Mouse (Mus musculus): ENCODE measurements around the gene Gm14214.

Gm14214 gene

GRCm38 (mm10) chr2:154731916-154732315 is 37.9 kb downstream of the Gm14214 start:
- DNase-seq (ENCODE audit: low read depth, low spot score), result peak; percentile 59

- no peak for DNase-seq (ENCODE audit: low read depth, low spot score)
These were observed 39.0 kb downstream of the Gm14214 start for GRCm38 (mm10) chr2:154730841-154731240.

GRCm38 (mm10) chr2:154729737-154730136 is 40.1 kb downstream of the Gm14214 start:
- DNase-seq (ENCODE audit: low read depth, low spot score), result no peak

- no peak for DNase-seq (ENCODE audit: low read depth, low spot score)
These were observed 46.4 kb downstream of the Gm14214 start for GRCm38 (mm10) chr2:154723473-154723872.

- DNase-seq (ENCODE audit: low read depth, low spot score), result no peak
These were observed 49.5 kb downstream of the Gm14214 start for GRCm38 (mm10) chr2:154720315-154720714.

Data from forelimb bud, embryonic 11.5 days (tissue).